Mouse (Mus musculus): ENCODE data around the gene Kif19a.

Gene Kif19a

GRCm38 (mm10) chr11:114780076-114780475 is 14.9 kb downstream of the Kif19a start:
- in situ Hi-C loops (cut with MboI; ENCODE audit: low sequenced_read_pairs), result no loop called here

- in situ Hi-C loops (cut with MboI; ENCODE audit: low sequenced_read_pairs), result no loop called here
Measured at GRCm38 (mm10) chr11:114785892-114786291, 20.7 kb downstream of the Kif19a start.

- in situ Hi-C loops (cut with MboI; ENCODE audit: low sequenced_read_pairs), result no loop called here
Measured at GRCm38 (mm10) chr11:114786326-114786725, 21.1 kb downstream of the Kif19a start.

GRCm38 (mm10) chr11:114787611-114788010 is 22.4 kb downstream of the Kif19a start:
- in situ Hi-C loops (cut with MboI; ENCODE audit: low sequenced_read_pairs), result no loop called here

- in situ Hi-C loops (cut with MboI; ENCODE audit: low sequenced_read_pairs), result no loop called here
Measured at GRCm38 (mm10) chr11:114789061-114789714, 24.0 kb downstream of the Kif19a start.

GRCm38 (mm10) chr11:114789716-114790115 is 24.5 kb downstream of the Kif19a start:
- in situ Hi-C loops (cut with MboI; ENCODE audit: low sequenced_read_pairs), result no loop called here

- in situ Hi-C loops (cut with MboI; ENCODE audit: low sequenced_read_pairs), result no loop called here
Measured at GRCm38 (mm10) chr11:114790171-114790570, 25.0 kb downstream of the Kif19a start.

GRCm38 (mm10) chr11:114790841-114791240 is 25.7 kb downstream of the Kif19a start:
- in situ Hi-C loops (cut with MboI; ENCODE audit: low sequenced_read_pairs), result no loop called here

GRCm38 (mm10) chr11:114791351-114791889 is 26.2 kb downstream of the Kif19a start:
- in situ Hi-C loops (cut with MboI; ENCODE audit: low sequenced_read_pairs), result no loop called here

- in situ Hi-C loops (cut with MboI; ENCODE audit: low sequenced_read_pairs), result no loop called here
Measured at GRCm38 (mm10) chr11:114791891-114792411, 26.8 kb downstream of the Kif19a start.

- in situ Hi-C loops (cut with MboI; ENCODE audit: low sequenced_read_pairs), result no loop called here
Measured at GRCm38 (mm10) chr11:114792931-114793494, 27.8 kb downstream of the Kif19a start.

GRCm38 (mm10) chr11:114793868-114794545 is 28.8 kb downstream of the Kif19a start:
- in situ Hi-C loops (cut with MboI; ENCODE audit: low sequenced_read_pairs), result no loop called here

GRCm38 (mm10) chr11:114794691-114795090 is 29.5 kb downstream of the Kif19a start:
- in situ Hi-C loops (cut with MboI; ENCODE audit: low sequenced_read_pairs), result loop anchor here (5.0 kb wide), 1 partner anchor 42 kb away; no protein-coding TSS in a partner anchor

GRCm38 (mm10) chr11:114795231-114795746 is 30.1 kb downstream of the Kif19a start:
- in situ Hi-C loops (cut with MboI; ENCODE audit: low sequenced_read_pairs), result loop anchor here (5.0 kb wide), 1 partner anchor 43 kb away; no protein-coding TSS in a partner anchor

- in situ Hi-C loops (cut with MboI; ENCODE audit: low sequenced_read_pairs), result loop anchor here (5.0 kb wide), 1 partner anchor 44 kb away; no protein-coding TSS in a partner anchor
Measured at GRCm38 (mm10) chr11:114795848-114796322, 30.7 kb downstream of the Kif19a start, which contains the start of gene Btbd17. Gene Btbd17 (minus strand): TSS chr11:114795945.

GRCm38 (mm10) chr11:114797176-114797575 is 32.0 kb downstream of the Kif19a start:
- in situ Hi-C loops (cut with MboI; ENCODE audit: low sequenced_read_pairs), result loop anchor here (5.0 kb wide), 1 partner anchor 45 kb away; no protein-coding TSS in a partner anchor

GRCm38 (mm10) chr11:114797981-114798380 is 32.8 kb downstream of the Kif19a start:
- in situ Hi-C loops (cut with MboI; ENCODE audit: low sequenced_read_pairs), result loop anchor here (5.0 kb wide), 1 partner anchor 46 kb away; no protein-coding TSS in a partner anchor

- in situ Hi-C loops (cut with MboI; ENCODE audit: low sequenced_read_pairs), result loop anchor here (5.0 kb wide), 1 partner anchor 46 kb away; no protein-coding TSS in a partner anchor
Measured at GRCm38 (mm10) chr11:114798624-114799023, 33.4 kb downstream of the Kif19a start, which contains the start of gene Gpr142. Gene Gpr142 (plus strand): TSS chr11:114798924.

GRCm38 (mm10) chr11:114801906-114802305 is 36.7 kb downstream of the Kif19a start:
- in situ Hi-C loops (cut with MboI; ENCODE audit: low sequenced_read_pairs), result loop anchor here (25.0 kb wide), 1 partner anchor 110 kb away; no protein-coding TSS in a partner anchor

- in situ Hi-C loops (cut with MboI; ENCODE audit: low sequenced_read_pairs), result loop anchor here (25.0 kb wide), 1 partner anchor 110 kb away; no protein-coding TSS in a partner anchor
Measured at GRCm38 (mm10) chr11:114802540-114803267, 37.5 kb downstream of the Kif19a start.
